Mouse (Mus musculus) spleen, adult 2 months (tissue): Measurements from ENCODE around the gene Camk2b. TPM values are rescaled to one million over a fixed set of nuclear protein-coding genes. Genes with fewer than 3 reads are reported as not detected.
"Not testable (repeated sequence)": the region's sequence is repeated elsewhere in the genome, so short reads cannot be mapped to it uniquely, and the experiment has no call there.

Experiments used
- DNase-seq, 2 experiments: peaks; one replicate each; pipeline versions ENCODE4 v3.0.0 to v3.0.0-alpha.2; 2012 to 2021; ENCODE audit warnings: low spot score in 2 of 2, low read depth in 1 of 2
- H3K27ac ChIP-seq: fragments of 200-500 bp; 2 replicates; pipeline ENCODE4 v1.5.1; 2012; ENCODE audit warnings: low read length, inconsistent platforms; ENCODE audit not compliant: insufficient read depth
- H3K27me3 ChIP-seq: fragments of 200-500 bp; 2 replicates; pipeline ENCODE4 v1.6.1; 2012; ENCODE audit warnings: mild to moderate bottlenecking, moderate library complexity, low read length, inconsistent platforms; ENCODE audit not compliant: control insufficient read depth, insufficient read depth
- H3K36me3 ChIP-seq: fragments of 200-500 bp; 2 replicates; pipeline ENCODE4 v1.6.1; 2012; ENCODE audit warnings: mild to moderate bottlenecking, low read length, inconsistent platforms; ENCODE audit not compliant: control insufficient read depth, insufficient read depth
- H3K4me1 ChIP-seq: fragments of 200-500 bp; 2 replicates; pipeline ENCODE4 v1.6.1; 2011; ENCODE audit warnings: inconsistent platforms; ENCODE audit not compliant: control insufficient read depth, insufficient read depth, insufficient read length
- H3K4me3 ChIP-seq: fragments of 200-500 bp; 2 replicates; pipeline ENCODE4 v1.5.1; 2011; ENCODE audit warnings: mild to moderate bottlenecking, inconsistent platforms; ENCODE audit not compliant: insufficient read depth, insufficient read length; ENCODE audit errors: extremely low read depth
- CTCF ChIP-seq: fragments of 200-500 bp; IDR thresholded peaks from 2 replicates; pipeline ENCODE4 v1.5.1; 2011; ENCODE audit warnings: mild to moderate bottlenecking, inconsistent platforms; ENCODE audit not compliant: insufficient read depth, insufficient read length, insufficient replicate concordance; ENCODE audit errors: extremely low read depth
- POLR2A ChIP-seq: fragments of 200-500 bp; IDR thresholded peaks from 2 replicates; pipeline ENCODE4 v1.6.1; 2011; ENCODE audit warnings: low read depth, low read length, inconsistent platforms
- WGBS: fragments of 180-500 bp; shearing (Covaris S2); methylation state at CpG from one replicate; pipeline ENCODE4 v1.1.7; 2018; 5-methylcytosine and 5-hydroxymethylcytosine counted together
- polyA plus RNA-seq: library from polyadenylated mRNA; depleted of rRNA; stranded (reverse); fragments of >200 nt; gene quantifications from 2 replicates; pipeline ENCODE4 v1.2.3, GENCODE M21; 2012

The Camk2b gene
- polyA plus RNA-seq, 1 experiment = 7.8 TPM

- TF ChIP-seq CTCF (no peak), POLR2A (no peak)
- WGBS = 84% methylated on average over 6 of the region's 6 CpGs
- peaks cover 18% of the 10 kb centered on the region for H3K36me3 ChIP-seq
- H3K4me1 ChIP-seq = peaks cover 27% of the 10 kb centered on the region; the same call in 1 of the 2 replicates
- no peaks in the 10 kb centered on the region for H3K27me3 ChIP-seq
- no peak overlapping the region for H3K27ac ChIP-seq
- H3K4me3 ChIP-seq = no peak overlapping the region
- DNase-seq = no peak
Observed at GRCm38 (mm10) chr11:6015011-6015431, 51.1 kb downstream of the Camk2b start.

GRCm38 (mm10) chr11:6013359-6013758 lies 52.8 kb downstream of the Camk2b start:
- H3K27me3 ChIP-seq = no peaks in the 10 kb centered on the region
- WGBS = 63% methylated on average over 2 of the region's 2 CpGs
- no peak overlapping the region for H3K27ac ChIP-seq
- peaks cover 21% of the 10 kb centered on the region for H3K36me3 ChIP-seq
- DNase-seq = no peak
- TF ChIP-seq POLR2A (no peak), CTCF (no peak)
- H3K4me3 ChIP-seq = no peak overlapping the region
- H3K4me1 ChIP-seq = peaks cover 19% of the 10 kb centered on the region; the same call in 1 of the 2 replicates

- TF ChIP-seq CTCF (no peak), POLR2A (no peak)
- peak overlapping the region; percentile 88 for H3K27ac ChIP-seq
- no peak for DNase-seq
- H3K27me3 ChIP-seq = no peaks in the 10 kb centered on the region
- H3K4me3 ChIP-seq = no peak overlapping the region
- WGBS = 67% methylated on average over 3 of the region's 3 CpGs
- peaks cover 7% of the 10 kb centered on the region; the same call in 1 of the 2 replicates for H3K4me1 ChIP-seq
- peaks cover 27% of the 10 kb centered on the region for H3K36me3 ChIP-seq
Observed at GRCm38 (mm10) chr11:6011879-6012278, 54.3 kb downstream of the Camk2b start.

GRCm38 (mm10) chr11:6010751-6011482 lies 55.2 kb downstream of the Camk2b start:
- 88% methylated on average over 3 of the region's 18 CpGs for WGBS
- H3K4me3 ChIP-seq = peak overlapping the region; percentile 10; the same call in 1 of the 2 replicates
- H3K27me3 ChIP-seq, DNase-seq, H3K4me1 ChIP-seq: not testable (repeated sequence)
- peak overlapping the region; percentile 88 for H3K27ac ChIP-seq
- peaks cover 27% of the 10 kb centered on the region for H3K36me3 ChIP-seq

- Histone ChIP-seq H3K4me1 (peaks cover 27% of the 10 kb centered on the region; the same call in 1 of the 2 replicates), H3K27ac (peak overlapping the region; percentile 84), H3K4me3 (peak overlapping the region; percentile 58), H3K36me3 (peaks cover 19% of the 10 kb centered on the region)
- 17% methylated on average over 12 of the region's 13 CpGs for WGBS
- H3K27me3 ChIP-seq, DNase-seq: not testable (repeated sequence)
Observed at GRCm38 (mm10) chr11:6007779-6008128, 58.4 kb downstream of the Camk2b start.

GRCm38 (mm10) chr11:6007010-6007778 lies 59.0 kb downstream of the Camk2b start:
- 5% methylated on average over 23 of the region's 49 CpGs for WGBS
- DNase-seq, H3K27me3 ChIP-seq: not testable (repeated sequence)
- peaks cover 19% of the 10 kb centered on the region for H3K36me3 ChIP-seq
- peak overlapping the region; percentile 73 for H3K4me3 ChIP-seq
- peak overlapping the region; percentile 93 for H3K27ac ChIP-seq
- H3K4me1 ChIP-seq = peaks cover 32% of the 10 kb centered on the region; the same call in 1 of the 2 replicates

GRCm38 (mm10) chr11:6006351-6007009 lies 59.7 kb downstream of the Camk2b start:
- Histone ChIP-seq H3K4me1 (peaks cover 36% of the 10 kb centered on the region; the same call in 1 of the 2 replicates), H3K27ac (peak overlapping the region; percentile 93), H3K4me3 (peak overlapping the region; percentile 54), H3K36me3 (peaks cover 13% of the 10 kb centered on the region)
- DNase-seq, H3K27me3 ChIP-seq: not testable (repeated sequence)
- WGBS = 6% methylated on average over 39 of the region's 44 CpGs

GRCm38 (mm10) chr11:6005374-6006043 lies 60.7 kb downstream of the Camk2b start:
- Histone ChIP-seq H3K36me3 (peaks cover 11% of the 10 kb centered on the region), H3K4me3 (peak overlapping the region; percentile 25; the same call in 1 of the 2 replicates), H3K27ac (peak overlapping the region; percentile 87), H3K4me1 (peaks cover 45% of the 10 kb centered on the region; the same call in 1 of the 2 replicates)
- DNase-seq, H3K27me3 ChIP-seq: not testable (repeated sequence)
- WGBS = 5% methylated on average over 1 of the region's 4 CpGs
